Mouse (Mus musculus) gonadal fat pad, adult 2 months (tissue): ENCODE measurements around the gene Dexi. TPM values are rescaled to one million over a fixed set of nuclear protein-coding genes. Genes with fewer than 3 reads are reported as not detected.
A peak's percentile ranks its signal among the peaks of the same experiment; 100 is the strongest.

Experiments used
- DNase-seq: peaks from one replicate; pipeline ENCODE4 v3.0.0-alpha.2; 2012; ENCODE audit warnings: low read depth
- polyA plus RNA-seq: library from polyadenylated mRNA; depleted of rRNA; stranded (reverse); fragments of >200 nt; gene quantifications from 2 replicates; pipeline ENCODE4 v1.2.3, GENCODE M21; 2012

Dexi gene
- polyA plus RNA-seq, 1 experiment: 32.0 TPM

- no peak for DNase-seq
These were observed 1.9 kb downstream of the Dexi start for GRCm38 (mm10) chr16:10540763-10541597.

GRCm38 (mm10) chr16:10536961-10537360, 5.9 kb downstream of the Dexi start:
- DNase-seq: no peak

GRCm38 (mm10) chr16:10536323-10536722, 6.5 kb downstream of the Dexi start:
- no peak for DNase-seq

GRCm38 (mm10) chr16:10534567-10534966, 8.3 kb downstream of the Dexi start:
- DNase-seq: no peak

GRCm38 (mm10) chr16:10533781-10534180, 9.1 kb downstream of the Dexi start:
- no peak for DNase-seq

GRCm38 (mm10) chr16:10530179-10530578, 12.7 kb downstream of the Dexi start:
- no peak for DNase-seq

- DNase-seq: no peak
These were observed 14.5 kb downstream of the Dexi start for GRCm38 (mm10) chr16:10528382-10528781.

- DNase-seq: no peak
These were observed 15.7 kb downstream of the Dexi start for GRCm38 (mm10) chr16:10527046-10527644.

GRCm38 (mm10) chr16:10525610-10525980, 17.3 kb downstream of the Dexi start:
- DNase-seq: no peak

- DNase-seq: peak; percentile 66
These were observed 17.8 kb downstream of the Dexi start for GRCm38 (mm10) chr16:10524866-10525609.

GRCm38 (mm10) chr16:10523650-10524049, 19.2 kb downstream of the Dexi start:
- DNase-seq: no peak

GRCm38 (mm10) chr16:10522811-10523210, 20.0 kb downstream of the Dexi start:
- no peak for DNase-seq

GRCm38 (mm10) chr16:10520908-10521614, 21.8 kb downstream of the Dexi start:
- no peak for DNase-seq

- no peak for DNase-seq
These were observed 24.8 kb downstream of the Dexi start for GRCm38 (mm10) chr16:10518030-10518429.

- no peak for DNase-seq
These were observed 26.8 kb downstream of the Dexi start for GRCm38 (mm10) chr16:10515953-10516572.

- DNase-seq: no peak
These were observed 31.7 kb downstream of the Dexi start for GRCm38 (mm10) chr16:10511134-10511520.

- no peak for DNase-seq
These were observed 32.2 kb downstream of the Dexi start for GRCm38 (mm10) chr16:10510477-10511133.

GRCm38 (mm10) chr16:10508691-10509090, 34.2 kb downstream of the Dexi start:
- DNase-seq: no peak

- DNase-seq: no peak
These were observed 35.4 kb downstream of the Dexi start for GRCm38 (mm10) chr16:10507445-10507844.

- DNase-seq: no peak
These were observed 39.8 kb downstream of the Dexi start for GRCm38 (mm10) chr16:10503058-10503457.

GRCm38 (mm10) chr16:10501865-10502264, 41.0 kb downstream of the Dexi start:
- DNase-seq: no peak
